Mouse (Mus musculus) spleen, adult 2 months (tissue): ENCODE data around the gene Odf3l2. TPM values are rescaled to one million over a fixed set of nuclear protein-coding genes. Genes with fewer than 3 reads are reported as not detected.

Experiments used
- DNase-seq, 2 experiments: peaks; one replicate each; pipeline versions ENCODE4 v3.0.0 to v3.0.0-alpha.2; 2012 to 2021; ENCODE audit warnings: low spot score in 2 of 2, low read depth in 1 of 2
- H3K27ac ChIP-seq: fragments of 200-500 bp; 2 replicates; pipeline ENCODE4 v1.5.1; 2012; ENCODE audit warnings: low read length, inconsistent platforms; ENCODE audit not compliant: insufficient read depth
- H3K27me3 ChIP-seq: fragments of 200-500 bp; 2 replicates; pipeline ENCODE4 v1.6.1; 2012; ENCODE audit warnings: mild to moderate bottlenecking, moderate library complexity, low read length, inconsistent platforms; ENCODE audit not compliant: control insufficient read depth, insufficient read depth
- H3K36me3 ChIP-seq: fragments of 200-500 bp; 2 replicates; pipeline ENCODE4 v1.6.1; 2012; ENCODE audit warnings: mild to moderate bottlenecking, low read length, inconsistent platforms; ENCODE audit not compliant: control insufficient read depth, insufficient read depth
- H3K4me1 ChIP-seq: fragments of 200-500 bp; 2 replicates; pipeline ENCODE4 v1.6.1; 2011; ENCODE audit warnings: inconsistent platforms; ENCODE audit not compliant: control insufficient read depth, insufficient read depth, insufficient read length
- H3K4me3 ChIP-seq: fragments of 200-500 bp; 2 replicates; pipeline ENCODE4 v1.5.1; 2011; ENCODE audit warnings: mild to moderate bottlenecking, inconsistent platforms; ENCODE audit not compliant: insufficient read depth, insufficient read length; ENCODE audit errors: extremely low read depth
- CTCF ChIP-seq: fragments of 200-500 bp; IDR thresholded peaks from 2 replicates; pipeline ENCODE4 v1.5.1; 2011; ENCODE audit warnings: mild to moderate bottlenecking, inconsistent platforms; ENCODE audit not compliant: insufficient read depth, insufficient read length, insufficient replicate concordance; ENCODE audit errors: extremely low read depth
- POLR2A ChIP-seq: fragments of 200-500 bp; IDR thresholded peaks from 2 replicates; pipeline ENCODE4 v1.6.1; 2011; ENCODE audit warnings: low read depth, low read length, inconsistent platforms
- WGBS: fragments of 180-500 bp; shearing (Covaris S2); methylation state at CpG from one replicate; pipeline ENCODE4 v1.1.7; 2018; 5-methylcytosine and 5-hydroxymethylcytosine counted together
- polyA plus RNA-seq: library from polyadenylated mRNA; depleted of rRNA; stranded (reverse); fragments of >200 nt; gene quantifications from 2 replicates; pipeline ENCODE4 v1.2.3, GENCODE M21; 2012

Odf3l2 gene
- polyA plus RNA-seq, 1 experiment: not detected

DNA sequence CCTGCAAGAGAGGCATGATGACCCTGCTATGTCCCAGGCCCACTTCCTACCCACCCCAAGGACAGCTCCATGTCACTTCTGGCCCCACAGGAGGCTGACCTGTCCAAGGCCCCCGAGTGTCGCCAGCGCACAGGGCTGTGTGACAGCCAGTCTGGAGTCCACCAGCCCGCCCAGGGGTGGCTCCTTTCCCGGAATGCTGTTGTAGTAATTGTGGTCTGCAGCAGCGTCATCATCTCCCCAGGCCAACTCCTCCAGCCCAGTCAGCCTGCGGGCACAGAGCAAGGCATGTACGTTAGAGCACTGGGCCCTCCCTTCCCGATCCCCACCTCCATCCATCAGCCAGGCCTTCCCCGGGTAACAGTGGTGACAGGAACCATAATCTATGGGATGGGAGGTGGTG, 19.4 kb downstream of the Odf3l2 start:
- Histone ChIP-seq H3K36me3 (no peaks in the 10 kb centered on the region), H3K4me3 (no peak overlapping the region), H3K27ac (no peak overlapping the region), H3K4me1 (no peaks in the 10 kb centered on the region), H3K27me3 (no peaks in the 10 kb centered on the region)
- no peak for DNase-seq
- no peak for TF ChIP-seq POLR2A
- TF ChIP-seq CTCF: no peak
- 85% methylated on average over 10 of the region's 10 CpGs for WGBS

DNA sequence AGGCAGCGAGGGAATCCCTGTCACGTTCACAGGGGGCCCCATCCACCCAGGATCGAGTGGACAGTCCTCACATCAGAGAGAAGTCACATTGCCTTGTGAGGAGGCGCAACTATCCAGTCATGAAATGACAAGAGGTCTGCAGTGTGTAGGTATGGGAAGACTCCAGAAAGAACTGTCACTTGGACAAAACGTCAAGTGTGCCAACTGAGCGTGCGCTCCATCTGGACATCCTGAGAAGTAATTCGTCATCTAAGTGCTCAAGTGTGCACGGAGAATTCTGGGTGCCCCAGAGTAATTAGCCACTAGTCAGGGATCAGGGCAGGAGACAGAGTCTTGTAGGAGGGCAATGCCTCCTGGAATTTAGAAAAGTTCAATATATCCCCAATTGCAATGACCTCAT, 20.1 kb downstream of the Odf3l2 start:
- Histone ChIP-seq H3K4me3 (no peak overlapping the region), H3K27ac (no peak overlapping the region), H3K27me3 (no peaks in the 10 kb centered on the region), H3K36me3 (no peaks in the 10 kb centered on the region), H3K4me1 (no peaks in the 10 kb centered on the region)
- TF ChIP-seq POLR2A (no peak), CTCF (no peak)
- 79% methylated on average over 9 of the region's 9 CpGs for WGBS
- no peak for DNase-seq

- no peaks in the 10 kb centered on the region for H3K4me1 ChIP-seq
- no peaks in the 10 kb centered on the region for H3K36me3 ChIP-seq
- H3K27me3 ChIP-seq: no peaks in the 10 kb centered on the region
- no peak overlapping the region for H3K27ac ChIP-seq
- no peak for DNase-seq
- 76% methylated on average over 12 of the region's 12 CpGs for WGBS
- no peak overlapping the region for H3K4me3 ChIP-seq
- TF ChIP-seq CTCF: no peak
- TF ChIP-seq POLR2A: no peak
These were observed 21.6 kb downstream of the Odf3l2 start for GRCm38 (mm10) chr10:79623950-79624349.

DNA sequence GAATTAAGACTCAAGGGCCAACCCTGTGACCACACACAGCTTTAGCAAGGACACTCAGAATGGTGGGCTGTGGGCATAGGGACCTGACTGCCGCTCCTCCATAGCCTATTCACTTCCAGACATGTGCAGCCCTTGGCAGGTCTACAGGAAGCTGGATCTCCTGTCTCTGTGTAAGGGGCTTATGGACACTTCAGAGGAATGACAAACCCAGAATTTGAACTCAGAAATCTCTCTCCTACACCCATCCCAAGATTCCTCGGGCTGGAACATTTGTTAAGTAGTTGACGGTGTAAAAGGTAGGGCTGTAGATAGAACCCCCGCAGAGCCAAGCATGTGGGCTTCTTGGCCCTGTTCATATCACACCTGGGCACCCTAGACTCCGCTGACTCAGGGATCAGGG, 29.2 kb downstream of the Odf3l2 start:
- H3K4me3 ChIP-seq: no peak overlapping the region
- TF ChIP-seq CTCF (no peak), POLR2A (no peak)
- no peaks in the 10 kb centered on the region for H3K36me3 ChIP-seq
- peaks cover 8% of the 10 kb centered on the region for H3K4me1 ChIP-seq
- WGBS: 86% methylated on average over 5 of the region's 5 CpGs
- H3K27me3 ChIP-seq: peaks cover 14% of the 10 kb centered on the region
- no peak overlapping the region for H3K27ac ChIP-seq
- DNase-seq: no peak

GRCm38 (mm10) chr10:79615860-79616259, 29.7 kb downstream of the Odf3l2 start:
- Histone ChIP-seq H3K4me3 (no peak overlapping the region), H3K27me3 (peaks cover 14% of the 10 kb centered on the region), H3K27ac (no peak overlapping the region), H3K36me3 (no peaks in the 10 kb centered on the region), H3K4me1 (peaks cover 8% of the 10 kb centered on the region)
- DNase-seq: no peak
- 41% methylated on average over 8 of the region's 8 CpGs for WGBS
- no peak for TF ChIP-seq POLR2A
- no peak for TF ChIP-seq CTCF

GRCm38 (mm10) chr10:79614305-79614643, 31.3 kb downstream of the Odf3l2 start:
- no peak overlapping the region for H3K27ac ChIP-seq
- DNase-seq: no peak
- WGBS: 94% methylated on average over 1 of the region's 1 CpGs
- H3K4me1 ChIP-seq: peaks cover 8% of the 10 kb centered on the region
- TF ChIP-seq POLR2A (no peak), CTCF (no peak)
- H3K27me3 ChIP-seq: peaks cover 14% of the 10 kb centered on the region
- no peaks in the 10 kb centered on the region for H3K36me3 ChIP-seq
- no peak overlapping the region for H3K4me3 ChIP-seq

- no peaks in the 10 kb centered on the region for H3K36me3 ChIP-seq
- H3K4me1 ChIP-seq: peaks cover 8% of the 10 kb centered on the region
- TF ChIP-seq POLR2A (no peak), CTCF (no peak)
- no peak within 1 kb of the TSS for H3K27ac ChIP-seq
- H3K4me3 ChIP-seq: peak within 1 kb of the TSS; percentile 41; the same call in 1 of the 2 replicates
- DNase-seq: no peak
- 3% methylated on average over 55 of the region's 60 CpGs for WGBS
- H3K27me3 ChIP-seq: peaks cover 14% of the 10 kb centered on the region
These were observed 31.8 kb downstream of the Odf3l2 start, which contains the start of gene C2cd4c for GRCm38 (mm10) chr10:79613578-79614304. Gene C2cd4c (minus strand): TSS chr10:79614025.
